Mouse (Mus musculus) brain, embryonic 14.5 days (tissue): ENCODE data around the gene Tor1aip2. TPM values are rescaled to one million over a fixed set of nuclear protein-coding genes. Genes with fewer than 3 reads are reported as not detected.

Experiments used
- DNase-seq: peaks from one replicate; pipeline ENCODE4 v3.0.0-alpha.2; 2011; ENCODE audit warnings: low read depth
- CTCF ChIP-seq: fragments of 200-500 bp; IDR thresholded peaks from 2 replicates; pipeline ENCODE4 v1.5.1; 2012; ENCODE audit warnings: inconsistent platforms, mild to moderate bottlenecking, moderate library complexity, borderline replicate concordance; ENCODE audit not compliant: insufficient read depth, insufficient read length; ENCODE audit errors: extremely low read depth
- POLR2A ChIP-seq: fragments of 200-500 bp; IDR thresholded peaks from 2 replicates; pipeline ENCODE4 v1.6.1; 2012; ENCODE audit warnings: mild to moderate bottlenecking, inconsistent platforms, borderline replicate concordance; ENCODE audit not compliant: poor library complexity, insufficient read depth, insufficient read length, severe bottlenecking; ENCODE audit errors: extremely low read depth
- polyA plus RNA-seq: library from polyadenylated mRNA; depleted of rRNA; stranded (reverse); fragments of >200 nt; gene quantifications from 2 replicates; pipeline ENCODE4 v1.2.3, GENCODE M21; 2012

The Tor1aip2 gene
- polyA plus RNA-seq, 1 experiment: 57.9 TPM

GRCm38 (mm10) chr1:156024831-156025503 is 10.2 kb upstream of the Tor1aip2 start:
- no peak for DNase-seq
- TF ChIP-seq CTCF (no peak), POLR2A (no peak)

- TF ChIP-seq CTCF (no peak), POLR2A (no peak)
- DNase-seq: no peak
These were observed 7.4 kb upstream of the Tor1aip2 start for GRCm38 (mm10) chr1:156027849-156028248.

GRCm38 (mm10) chr1:156028340-156028975 is 6.7 kb upstream of the Tor1aip2 start:
- TF ChIP-seq CTCF: no peak
- TF ChIP-seq POLR2A: no peak
- DNase-seq: no peak

- DNase-seq: no peak
- TF ChIP-seq POLR2A (no peak), CTCF (no peak)
These were observed 1.3 kb upstream of the Tor1aip2 start for GRCm38 (mm10) chr1:156033921-156034320.

GRCm38 (mm10) chr1:156034661-156035060 is 542 bp upstream of the Tor1aip2 start:
- TF ChIP-seq CTCF (no peak), POLR2A (no peak)
- DNase-seq: no peak

GRCm38 (mm10) chr1:156035930-156036737 is 931 bp downstream of the Tor1aip2 start, which contains the start of gene Tor1aip1:
Tor1aip1 (minus strand) TSS chr1:156036480.
- peak; percentile 77 for TF ChIP-seq CTCF
- TF ChIP-seq POLR2A: no peak

GRCm38 (mm10) chr1:156037144-156037583 is 2.0 kb downstream of the Tor1aip2 start:
- DNase-seq: no peak
- TF ChIP-seq CTCF (no peak), POLR2A (no peak)

More at GRCm38 (mm10) chr1:156035930-156036737, 931 bp downstream of the Tor1aip2 start, which contains the start of gene Tor1aip1:
- peak; percentile 99 for DNase-seq

- DNase-seq: peak; percentile 8
These were observed 4.8 kb downstream of the Tor1aip2 start for GRCm38 (mm10) chr1:156039989-156040388.

GRCm38 (mm10) chr1:156040731-156041401 is 5.7 kb downstream of the Tor1aip2 start:
- DNase-seq: peak; percentile 96
- TF ChIP-seq POLR2A (peak; percentile 93; the same call in 1 of the 2 replicates), CTCF (no peak)

- DNase-seq: no peak
- no peak for TF ChIP-seq POLR2A
- TF ChIP-seq CTCF: no peak
These were observed 6.4 kb downstream of the Tor1aip2 start for GRCm38 (mm10) chr1:156041451-156042241.

- TF ChIP-seq CTCF (no peak), POLR2A (no peak)
- DNase-seq: no peak
These were observed 7.3 kb downstream of the Tor1aip2 start for GRCm38 (mm10) chr1:156042481-156042880.
